Mouse (Mus musculus): ENCODE results near the gene Lhfpl4.

- no peak for TF ChIP-seq POLR2A (IDR thresholded peaks at IDR 0.05; ENCODE audit: borderline replicate concordance, extremely low read depth, insufficient read depth, insufficient read length, poor library complexity, severe bottlenecking)
- no peak for TF ChIP-seq CTCF (IDR thresholded peaks at IDR 0.05; ENCODE audit: borderline replicate concordance, extremely low read depth, insufficient read depth, insufficient read length)
Measured at GRCm38 (mm10) chr6:113145249-113145648, 49.9 kb downstream of the Lhfpl4 start.
